Mouse (Mus musculus) thymus, adult 2 months (tissue): ENCODE measurements around the gene Srsf4. TPM values are rescaled to one million over a fixed set of nuclear protein-coding genes. Genes with fewer than 3 reads are reported as not detected.

Source experiments
- DNase-seq: peaks from one replicate; pipeline ENCODE4 v3.0.0; 2021
- H3K27ac ChIP-seq: fragments of 200-500 bp; 2 replicates; pipeline ENCODE4 v1.5.1; 2012; ENCODE audit warnings: low read length, control low read depth; ENCODE audit not compliant: control insufficient read depth, insufficient read depth
- H3K27me3 ChIP-seq: fragments of 200-500 bp; 2 replicates; pipeline ENCODE4 v1.6.1; 2012; ENCODE audit warnings: mild to moderate bottlenecking, low read length, moderate library complexity, mixed read lengths; ENCODE audit not compliant: control insufficient read depth, insufficient read depth
- H3K36me3 ChIP-seq: fragments of 200-500 bp; 2 replicates; pipeline ENCODE4 v1.6.1; 2012; ENCODE audit warnings: mild to moderate bottlenecking, low read length, moderate library complexity; ENCODE audit not compliant: control insufficient read depth, insufficient read depth
- H3K4me1 ChIP-seq: fragments of 200-500 bp; replicated peaks from 2 replicates; pipeline ENCODE4 v1.6.1; 2012; ENCODE audit warnings: low read length; ENCODE audit not compliant: control insufficient read depth, insufficient read depth
- H3K4me3 ChIP-seq: fragments of 200-500 bp; 2 replicates; pipeline ENCODE4 v1.5.1; 2012; ENCODE audit warnings: mild to moderate bottlenecking, low read length, control low read depth, moderate library complexity; ENCODE audit not compliant: control insufficient read depth, insufficient read depth
- CTCF ChIP-seq: fragments of 200-500 bp; IDR thresholded peaks from 2 replicates; pipeline ENCODE4 v1.5.1; 2012; ENCODE audit warnings: mild to moderate bottlenecking, control low read depth, low read length, moderate library complexity, borderline replicate concordance; ENCODE audit not compliant: control insufficient read depth, poor library complexity, insufficient read depth; ENCODE audit errors: extremely low read depth
- POLR2A ChIP-seq: fragments of 200-500 bp; IDR thresholded peaks from 2 replicates; pipeline ENCODE4 v1.6.1; 2012; ENCODE audit warnings: mild to moderate bottlenecking, low read length, control low read depth, moderate library complexity; ENCODE audit not compliant: control insufficient read depth, poor library complexity, insufficient read depth; ENCODE audit errors: extremely low read depth
- WGBS: fragments of 180-500 bp; shearing (Covaris S2); methylation state at CpG from one replicate; pipeline ENCODE4 v1.1.7; 2018; 5-methylcytosine and 5-hydroxymethylcytosine counted together
- polyA plus RNA-seq: library from polyadenylated mRNA; depleted of rRNA; stranded (reverse); fragments of >200 nt; gene quantifications from 2 replicates; pipeline ENCODE4 v1.2.3, GENCODE M21; 2012; rRNA removed

Gene Srsf4
- polyA plus RNA-seq, 1 experiment, result 76.8 TPM

DNA sequence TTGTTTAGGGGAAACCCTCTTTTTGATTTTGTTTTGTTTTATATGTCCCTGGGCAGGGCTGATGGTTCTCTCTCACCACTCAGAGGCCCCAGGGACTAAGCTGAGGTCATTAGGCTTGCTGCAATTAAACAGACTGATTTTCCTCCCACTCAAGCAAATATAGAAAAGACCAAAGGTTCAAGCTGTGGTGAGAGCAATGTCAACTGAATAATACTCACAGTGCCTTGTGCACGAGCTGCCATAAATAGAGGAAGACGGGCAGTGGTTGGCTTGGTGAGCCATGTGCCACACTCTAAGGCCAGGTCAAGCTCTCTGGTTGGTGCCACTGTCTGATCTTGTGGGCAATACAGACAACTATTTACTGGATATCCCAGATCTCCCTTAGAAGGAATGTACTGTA, 66.0 kb downstream of the Srsf4 start:
- no peak for DNase-seq
- Histone ChIP-seq H3K4me3 (no peak overlapping the region), H3K27me3 (no peaks in the 10 kb centered on the region), H3K27ac (no peak overlapping the region), H3K4me1 (no peaks in the 10 kb centered on the region), H3K36me3 (peaks cover 16% of the 10 kb centered on the region)
- 98% methylated on average over 2 of the region's 2 CpGs for WGBS
- TF ChIP-seq POLR2A (no peak), CTCF (no peak)

DNA sequence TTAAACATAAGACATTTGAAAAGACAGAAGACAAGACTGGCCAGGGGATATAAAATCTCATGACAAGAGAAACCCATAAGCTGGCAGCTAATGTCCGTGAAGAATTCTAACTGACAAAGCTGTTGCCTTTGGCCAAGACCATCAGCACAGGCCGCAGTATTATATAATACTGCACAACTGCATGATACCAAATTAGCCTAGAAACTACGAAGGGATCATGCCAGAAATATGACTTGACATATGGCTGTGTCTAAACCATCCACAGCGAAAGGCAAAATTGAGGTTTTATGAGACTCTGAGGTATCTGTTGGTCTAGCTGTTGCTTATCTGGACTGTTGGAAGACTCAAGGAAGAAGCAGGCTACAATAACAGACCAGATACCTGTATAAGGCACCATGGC, 67.4 kb downstream of the Srsf4 start:
- H3K27ac ChIP-seq, result no peak overlapping the region
- no peak for DNase-seq
- peaks cover 4% of the 10 kb centered on the region; the same call in 1 of the 2 replicates for H3K36me3 ChIP-seq
- H3K27me3 ChIP-seq, result no peaks in the 10 kb centered on the region
- H3K4me1 ChIP-seq, result no peaks in the 10 kb centered on the region
- H3K4me3 ChIP-seq, result no peak overlapping the region
- TF ChIP-seq POLR2A, result no peak
- no peak for TF ChIP-seq CTCF
- WGBS, result 96% methylated on average over 4 of the region's 4 CpGs

DNA sequence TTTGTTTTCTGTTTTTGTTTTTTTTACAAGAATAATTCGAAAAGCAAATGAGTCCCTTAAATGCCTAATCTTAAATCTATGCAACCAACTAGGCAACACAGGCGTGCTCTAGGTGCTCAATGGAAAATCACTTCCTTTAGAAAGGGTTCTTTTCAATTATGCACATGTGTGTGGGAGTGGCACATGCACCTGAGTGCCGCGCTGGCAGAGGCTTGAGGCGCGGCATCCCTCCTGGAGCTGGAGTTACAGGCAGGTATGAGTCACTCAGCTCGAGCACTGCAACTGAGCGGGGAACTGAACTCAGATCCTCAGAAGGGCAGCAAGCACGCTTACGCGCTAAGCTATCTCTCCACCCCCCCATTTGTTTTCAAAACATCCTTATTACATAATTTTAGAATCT, 74.4 kb downstream of the Srsf4 start:
- Histone ChIP-seq H3K27ac (no peak overlapping the region), H3K27me3 (no peaks in the 10 kb centered on the region), H3K4me1 (no peaks in the 10 kb centered on the region), H3K36me3 (peaks cover 14% of the 10 kb centered on the region), H3K4me3 (no peak overlapping the region)
- no peak for TF ChIP-seq POLR2A
- no peak for TF ChIP-seq CTCF
- DNase-seq, result no peak
- 94% methylated on average over 11 of the region's 11 CpGs for WGBS

- peaks cover 30% of the 10 kb centered on the region for H3K36me3 ChIP-seq
- DNase-seq, result no peak
- no peaks in the 10 kb centered on the region for H3K27me3 ChIP-seq
- no peak for TF ChIP-seq CTCF
- no peak for TF ChIP-seq POLR2A
- no peaks in the 10 kb centered on the region for H3K4me1 ChIP-seq
- WGBS, result 96% methylated on average over 5 of the region's 5 CpGs
- no peak overlapping the region for H3K4me3 ChIP-seq
- no peak overlapping the region for H3K27ac ChIP-seq
These were observed 76.5 kb downstream of the Srsf4 start for GRCm38 (mm10) chr4:131949903-131950302.

GRCm38 (mm10) chr4:131950657-131951056, 77.2 kb downstream of the Srsf4 start:
- Histone ChIP-seq H3K36me3 (peaks cover 36% of the 10 kb centered on the region), H3K27me3 (no peaks in the 10 kb centered on the region), H3K4me1 (no peaks in the 10 kb centered on the region), H3K27ac (no peak overlapping the region), H3K4me3 (no peak overlapping the region)
- no peak for DNase-seq
- 90% methylated on average over 8 of the region's 8 CpGs for WGBS
- TF ChIP-seq CTCF (no peak), POLR2A (no peak)

Other genes starting within 250 kb of the Srsf4 start
- gene Ptpru, start 35.3 kb upstream of the Srsf4 start, polyA plus RNA-seq, result 1.4 and 1.6 TPM in 2 replicates
- gene Mecr, start 30.1 kb upstream of the Srsf4 start, polyA plus RNA-seq, result 26.4 and 29.9 TPM in 2 replicates
- gene Tmem200b, start 48.2 kb downstream of the Srsf4 start, polyA plus RNA-seq, result 4.9 and 6.0 TPM in 2 replicates
- gene Gm10300, start 201.1 kb downstream of the Srsf4 start, polyA plus RNA-seq, result 0.07 and 0.10 TPM in 2 replicates
- 103 and 119 TPM in 2 replicates for gene Epb41, start 201.7 kb downstream of the Srsf4 start, polyA plus RNA-seq